Mouse (Mus musculus) cortical plate, adult 2 months (tissue): ENCODE results near the gene Tnpo1. TPM values are rescaled to one million over a fixed set of nuclear protein-coding genes. Genes with fewer than 3 reads are reported as not detected.
A peak's percentile ranks its signal among the peaks of the same experiment; 100 is the strongest.

ENCODE experiments used
- H3K27ac ChIP-seq: fragments of 200-500 bp; 2 replicates; pipeline ENCODE4 v1.5.1; 2012; ENCODE audit warnings: low read length, control low read depth, inconsistent platforms; ENCODE audit not compliant: insufficient read depth
- H3K4me1 ChIP-seq: fragments of 200-500 bp; 2 replicates; pipeline ENCODE4 v1.6.1; 2011; ENCODE audit warnings: low read length; ENCODE audit not compliant: control insufficient read depth, insufficient read depth
- H3K4me3 ChIP-seq: fragments of 200-500 bp; 2 replicates; pipeline ENCODE4 v1.5.1; 2011; ENCODE audit warnings: mild to moderate bottlenecking, low read length, control low read depth; ENCODE audit not compliant: insufficient read depth
- CTCF ChIP-seq: fragments of 200-500 bp; IDR thresholded peaks from 2 replicates; pipeline ENCODE4 v1.5.1; 2011; ENCODE audit warnings: mild to moderate bottlenecking, control low read depth, low read length; ENCODE audit not compliant: insufficient read depth; ENCODE audit errors: extremely low read depth
- POLR2A ChIP-seq: fragments of 200-500 bp; IDR thresholded peaks from 2 replicates; pipeline ENCODE4 v1.6.1; 2011; ENCODE audit warnings: mild to moderate bottlenecking, low read length, control low read depth; ENCODE audit not compliant: insufficient read depth; ENCODE audit errors: extremely low read depth
- polyA plus RNA-seq: library from polyadenylated mRNA; depleted of rRNA; stranded (reverse); fragments of >200 nt; gene quantifications from 2 replicates; pipeline ENCODE4 v1.2.3, GENCODE M21; 2012

The Tnpo1 gene
- polyA plus RNA-seq, 1 experiment = 25.1 TPM

DNA sequence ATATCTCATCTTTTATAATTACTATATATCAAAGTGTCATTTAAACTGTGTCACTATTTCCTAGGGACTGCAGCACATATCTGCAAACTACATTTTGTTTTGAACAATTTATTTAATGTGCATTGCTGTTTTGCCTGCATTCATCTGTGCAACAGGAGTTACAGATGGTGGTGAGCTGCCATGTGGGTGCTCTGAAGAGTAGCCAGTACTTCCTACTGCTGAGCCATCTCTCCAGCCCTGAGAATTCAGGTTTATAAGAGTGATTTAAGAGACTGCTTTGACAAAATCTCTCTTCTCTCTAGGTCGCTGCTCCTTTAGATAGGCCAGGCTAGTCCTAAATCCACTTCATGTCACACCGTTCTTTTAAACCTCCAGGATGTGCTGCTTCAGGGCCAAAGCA lies 49.0 kb downstream of the Tnpo1 start:
- Histone ChIP-seq H3K4me3 (no peak overlapping the region), H3K4me1 (peaks cover 8% of the 10 kb centered on the region; the same call in 1 of the 2 replicates), H3K27ac (no peak overlapping the region)
- TF ChIP-seq CTCF = no peak
- no peak for TF ChIP-seq POLR2A

DNA sequence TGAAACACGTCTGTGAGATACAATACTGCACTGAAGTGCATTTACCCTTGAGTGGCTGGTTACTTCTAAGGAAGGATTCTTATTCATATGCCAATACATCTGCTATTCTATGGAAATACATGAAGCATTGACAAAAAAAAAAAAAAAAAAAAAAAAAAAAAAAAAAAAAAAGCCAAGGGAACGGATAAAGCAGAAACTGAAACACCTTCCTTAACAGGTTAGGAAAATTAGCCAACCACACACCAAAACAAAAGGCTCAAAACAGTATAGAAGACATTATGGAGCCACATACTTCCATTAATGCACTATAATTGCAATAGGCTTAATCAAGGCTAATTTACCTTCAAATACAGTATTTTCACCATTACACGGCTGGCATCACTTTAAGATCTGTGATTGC lies 51.5 kb downstream of the Tnpo1 start:
- Histone ChIP-seq H3K27ac (no peak overlapping the region), H3K4me1 (peaks cover 4% of the 10 kb centered on the region; the same call in 1 of the 2 replicates), H3K4me3 (no peak overlapping the region)
- TF ChIP-seq POLR2A = no peak
- TF ChIP-seq CTCF = no peak

DNA sequence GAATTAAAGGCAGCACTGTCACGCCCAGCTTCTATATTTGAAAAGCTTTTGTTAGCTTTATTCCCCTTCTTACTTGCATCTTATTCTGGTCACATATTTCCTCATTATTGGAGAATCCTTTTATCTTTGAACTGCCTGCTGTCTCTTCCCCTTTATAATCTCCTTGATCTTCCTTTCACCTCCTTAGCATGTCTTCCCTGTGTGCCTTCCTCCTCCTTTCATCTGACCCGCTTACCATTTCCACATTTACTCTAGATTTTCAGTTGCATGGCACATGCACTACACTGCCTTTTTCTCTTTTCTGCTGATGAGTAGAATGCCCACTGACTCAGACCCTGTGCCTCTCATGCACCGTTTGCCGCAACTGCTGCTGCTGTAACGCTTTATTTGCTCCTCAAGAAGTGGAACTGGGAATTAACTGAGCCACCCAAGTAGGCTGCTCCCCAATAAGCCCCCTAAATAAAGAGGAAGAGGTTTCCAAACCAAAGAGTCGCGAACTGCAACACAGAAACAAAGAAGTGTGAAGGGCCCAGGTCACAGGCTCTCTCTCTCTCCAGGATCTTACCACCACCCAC lies 53.8 kb downstream of the Tnpo1 start:
- H3K27ac ChIP-seq = no peak overlapping the region
- H3K4me3 ChIP-seq = no peak overlapping the region
- H3K4me1 ChIP-seq = peaks cover 2% of the 10 kb centered on the region; the same call in 1 of the 2 replicates
- no peak for TF ChIP-seq CTCF
- TF ChIP-seq POLR2A = no peak

DNA sequence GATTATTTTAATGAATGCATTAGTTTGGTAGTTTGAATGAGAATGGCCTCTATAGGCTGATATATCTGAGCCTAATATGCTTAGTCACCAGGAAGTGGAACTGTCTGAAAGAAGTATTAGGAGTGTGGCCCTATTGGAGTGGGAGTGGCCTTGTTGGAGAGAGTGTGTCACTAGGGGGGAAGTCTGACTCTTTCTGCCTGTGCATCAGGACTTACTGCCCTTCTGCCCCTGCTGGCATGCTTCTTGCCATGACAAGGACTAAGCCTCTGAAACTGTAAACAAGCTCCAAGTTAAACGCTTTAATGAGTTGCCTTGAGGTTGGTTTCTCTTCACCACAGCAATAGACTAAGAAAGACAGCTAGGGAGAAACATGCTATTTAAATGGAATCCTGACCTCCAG lies 54.9 kb downstream of the Tnpo1 start:
- no peak overlapping the region for H3K27ac ChIP-seq
- H3K4me3 ChIP-seq = no peak overlapping the region
- H3K4me1 ChIP-seq = peaks cover 1% of the 10 kb centered on the region; the same call in 1 of the 2 replicates
- TF ChIP-seq CTCF (no peak), POLR2A (no peak)

DNA sequence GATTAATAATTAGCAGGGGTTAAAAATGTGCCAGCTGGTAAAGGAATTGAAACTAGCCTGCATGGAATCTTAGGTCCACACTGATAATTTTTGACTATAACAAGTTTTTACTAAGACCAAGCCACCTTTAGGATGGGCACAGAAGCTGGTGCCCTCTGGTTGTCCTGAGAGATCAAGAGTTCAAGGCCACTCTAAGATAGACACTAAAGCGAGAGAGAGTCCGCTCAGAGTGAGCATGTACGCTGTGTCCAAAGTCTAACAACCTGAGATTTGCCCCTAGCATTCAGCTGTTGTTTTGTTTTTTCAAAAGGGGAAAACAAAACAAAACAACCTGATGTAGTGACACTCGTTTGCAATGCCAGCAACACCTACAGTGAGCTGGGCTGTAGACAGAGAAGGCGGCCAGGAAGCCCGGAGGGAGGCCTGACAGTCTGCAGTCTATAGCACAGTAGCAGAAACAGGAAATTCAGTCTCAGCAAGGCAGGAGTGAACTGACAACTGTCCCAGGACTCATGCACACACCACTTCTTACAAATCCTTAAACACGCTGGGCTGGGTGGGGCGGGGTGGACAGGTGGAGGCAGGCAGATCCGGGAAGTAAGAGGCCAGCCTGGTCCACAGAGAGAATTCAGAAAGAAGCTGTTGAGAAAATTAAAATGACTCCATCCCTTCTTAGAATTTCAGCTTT lies 57.8 kb downstream of the Tnpo1 start:
- H3K27ac ChIP-seq = no peak overlapping the region
- H3K4me1 ChIP-seq = no peaks in the 10 kb centered on the region; the same call in 1 of the 2 replicates
- no peak overlapping the region for H3K4me3 ChIP-seq
- no peak for TF ChIP-seq CTCF
- TF ChIP-seq POLR2A = no peak

DNA sequence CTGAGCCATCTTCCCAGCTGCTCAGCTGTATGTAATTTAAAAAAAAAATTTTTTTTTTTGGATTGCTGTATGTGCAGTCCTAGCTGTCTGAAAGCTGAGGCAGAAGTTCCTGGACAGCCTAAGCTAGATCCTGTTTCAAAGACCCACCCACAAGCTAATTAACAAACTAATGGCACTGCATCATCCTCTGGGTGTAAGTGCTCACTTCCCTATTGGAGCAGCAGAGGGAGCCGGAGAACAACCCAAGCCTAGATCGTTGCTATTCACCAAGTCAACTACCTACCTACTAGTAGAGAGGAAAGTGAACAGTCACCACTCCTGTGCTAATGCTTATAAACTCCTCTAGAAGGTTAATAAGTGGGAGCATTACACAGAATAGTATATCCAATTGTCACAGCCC lies 58.4 kb downstream of the Tnpo1 start:
- Histone ChIP-seq H3K4me3 (no peak overlapping the region), H3K27ac (no peak overlapping the region), H3K4me1 (no peaks in the 10 kb centered on the region)
- peak; percentile 83 for TF ChIP-seq CTCF
- TF ChIP-seq POLR2A = no peak

DNA sequence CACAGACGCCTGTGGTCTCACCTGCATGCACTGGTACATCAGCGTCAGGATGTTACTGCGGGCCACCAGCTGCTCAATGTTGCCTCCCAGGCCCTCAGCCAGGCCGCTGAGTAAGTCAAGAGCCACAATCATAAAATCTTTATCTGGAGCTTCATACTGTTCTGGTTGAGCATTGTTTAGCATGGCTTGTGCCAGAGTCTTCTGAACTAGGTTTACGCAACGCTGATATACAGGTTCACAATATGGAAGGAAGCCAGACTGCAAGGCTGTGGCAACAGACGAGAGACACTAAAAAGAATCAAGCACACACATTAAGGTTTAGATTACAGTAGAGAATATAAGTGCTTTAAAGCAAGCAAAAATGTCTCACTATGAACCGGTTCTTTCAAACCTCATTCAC lies 70.9 kb downstream of the Tnpo1 start:
- no peak overlapping the region for H3K27ac ChIP-seq
- TF ChIP-seq CTCF (no peak), POLR2A (no peak)
- no peak overlapping the region for H3K4me3 ChIP-seq
- no peaks in the 10 kb centered on the region for H3K4me1 ChIP-seq

DNA sequence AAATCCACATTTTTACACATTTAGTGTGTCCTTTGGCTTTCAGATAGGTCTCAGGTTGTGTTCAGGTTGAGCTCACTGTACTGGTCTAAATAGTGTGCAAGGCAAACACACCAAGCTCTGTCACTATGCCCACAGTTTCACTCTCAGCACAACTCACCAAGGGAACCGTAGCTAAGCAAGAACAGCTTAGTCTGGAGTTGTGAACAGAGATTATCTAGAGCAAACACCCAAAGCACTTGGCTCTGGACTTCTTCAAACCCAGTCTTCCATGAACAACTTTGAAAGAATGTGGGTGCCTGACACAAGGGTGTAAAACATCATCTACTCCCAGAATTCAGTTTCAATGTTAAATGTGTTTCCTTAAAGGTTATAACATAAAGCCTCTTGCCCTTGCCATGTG lies 80.4 kb downstream of the Tnpo1 start:
- Histone ChIP-seq H3K4me1 (no peaks in the 10 kb centered on the region), H3K4me3 (no peak overlapping the region), H3K27ac (no peak overlapping the region)
- no peak for TF ChIP-seq CTCF
- no peak for TF ChIP-seq POLR2A

DNA sequence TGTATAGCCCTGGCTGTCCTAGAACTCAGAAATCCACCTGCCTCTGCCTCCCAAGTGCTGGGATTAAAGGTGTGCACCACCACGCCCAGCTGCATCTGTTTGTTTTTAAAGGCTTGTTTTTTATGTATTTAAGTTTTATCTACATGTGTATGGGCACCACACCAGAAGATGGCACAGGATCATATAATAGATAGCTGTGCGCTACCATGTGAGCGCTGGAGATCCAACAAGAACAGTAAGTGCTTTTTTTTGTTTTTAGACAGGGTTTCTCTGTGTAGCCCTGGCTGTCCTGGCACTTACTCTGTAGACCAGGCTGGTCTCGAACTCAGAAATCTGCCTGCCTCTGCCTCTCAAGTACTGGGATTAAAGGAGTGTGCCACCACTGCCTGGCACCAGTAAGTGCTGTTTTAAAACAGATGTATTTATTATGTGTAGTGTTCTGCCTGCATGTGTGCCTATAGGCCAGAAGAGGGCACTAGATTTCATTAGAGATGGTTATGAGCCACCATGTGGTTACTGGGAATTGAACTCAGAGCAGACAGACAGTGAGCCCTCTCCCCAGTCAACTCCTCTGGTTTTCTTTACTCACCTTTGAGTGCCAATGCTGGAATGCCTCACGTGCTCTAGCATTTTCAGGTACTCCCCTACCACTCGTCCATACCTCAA lies 89.6 kb downstream of the Tnpo1 start:
- 0 out of 2 replicates have a peak, but pooled peaks have one; percentile 9 for TF ChIP-seq CTCF
- no peak for TF ChIP-seq POLR2A
- H3K4me3 ChIP-seq = no peak overlapping the region
- no peak overlapping the region for H3K27ac ChIP-seq
- no peaks in the 10 kb centered on the region for H3K4me1 ChIP-seq

DNA sequence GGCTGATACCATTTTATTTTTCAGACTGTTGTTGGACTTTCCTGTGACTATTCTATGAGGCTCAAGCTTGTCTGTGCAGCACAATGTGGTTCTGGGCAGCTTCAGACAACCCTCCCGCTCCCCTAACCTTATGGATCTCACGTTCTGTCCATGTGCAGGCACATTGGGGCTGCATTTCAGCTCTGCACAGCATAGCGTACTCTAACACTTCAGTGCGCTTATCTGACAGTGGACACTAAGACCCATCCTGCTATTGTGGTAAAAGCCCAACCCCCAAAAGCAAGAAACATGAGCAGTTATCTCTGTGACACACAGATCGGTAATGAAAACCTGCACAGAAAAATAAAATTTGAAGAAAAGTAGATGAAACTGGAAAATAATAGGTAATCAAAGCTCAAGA lies 90.4 kb downstream of the Tnpo1 start:
- TF ChIP-seq POLR2A (no peak), CTCF (no peak)
- H3K4me1 ChIP-seq = no peaks in the 10 kb centered on the region
- H3K27ac ChIP-seq = no peak overlapping the region
- no peak overlapping the region for H3K4me3 ChIP-seq
